Mouse (Mus musculus) inflammation-experienced regulatory T-cells, adult 6 months (primary cell): ENCODE data around the gene Tex29. TPM values are rescaled to one million over a fixed set of nuclear protein-coding genes. Genes with fewer than 3 reads are reported as not detected.
"Not testable (repeated sequence)": the region's sequence is repeated elsewhere in the genome, so short reads cannot be mapped to it uniquely, and the experiment has no call there.

Experiments
- ATAC-seq: one replicate; pipeline ENCODE4 v1.8.0; 2017
- polyA plus RNA-seq, 3 experiments: library from polyadenylated mRNA; unstranded; fragments of 100-300 nt; shearing (Covaris generic); gene quantifications; one replicate each; pipeline ENCODE4 v1.2.1; 2017

The Tex29 gene
- polyA plus RNA-seq, 3 experiments from 2014 or later, result not detected

- no peak for ATAC-seq
Measured at GRCm38 (mm10) chr8:11831939-11832338, 8.3 kb upstream of the Tex29 start.

GRCm38 (mm10) chr8:11833157-11833556 lies 7.1 kb upstream of the Tex29 start:
- no peak for ATAC-seq

GRCm38 (mm10) chr8:11834200-11834599 lies 6.1 kb upstream of the Tex29 start:
- no peak for ATAC-seq

- no peak for ATAC-seq
Measured at GRCm38 (mm10) chr8:11834691-11835090, 5.6 kb upstream of the Tex29 start.

- no peak for ATAC-seq
Measured at GRCm38 (mm10) chr8:11841571-11841970, 1.3 kb downstream of the Tex29 start.

- no peak for ATAC-seq
Measured at GRCm38 (mm10) chr8:11842757-11843156, 2.5 kb downstream of the Tex29 start.

GRCm38 (mm10) chr8:11843677-11844315 lies 3.5 kb downstream of the Tex29 start:
- no peak for ATAC-seq

GRCm38 (mm10) chr8:11844316-11844685 lies 4.0 kb downstream of the Tex29 start:
- ATAC-seq, result no peak

- ATAC-seq, result no peak
Measured at GRCm38 (mm10) chr8:11846807-11847206, 6.5 kb downstream of the Tex29 start.

- ATAC-seq, result no peak
Measured at GRCm38 (mm10) chr8:11867832-11868231, 27.6 kb downstream of the Tex29 start.

GRCm38 (mm10) chr8:11874227-11874626 lies 34.0 kb downstream of the Tex29 start:
- ATAC-seq, result not testable (repeated sequence)

GRCm38 (mm10) chr8:11884646-11885045 lies 44.4 kb downstream of the Tex29 start:
- no peak for ATAC-seq

- no peak for ATAC-seq
Measured at GRCm38 (mm10) chr8:11885881-11886699, 45.8 kb downstream of the Tex29 start.

- ATAC-seq, result no peak
Measured at GRCm38 (mm10) chr8:11886824-11887223, 46.5 kb downstream of the Tex29 start.

GRCm38 (mm10) chr8:11889156-11890018 lies 49.1 kb downstream of the Tex29 start:
- no peak for ATAC-seq

- ATAC-seq, result no peak
Measured at GRCm38 (mm10) chr8:11892756-11893155, 52.5 kb downstream of the Tex29 start.

- no peak for ATAC-seq
Measured at GRCm38 (mm10) chr8:11896022-11896662, 55.9 kb downstream of the Tex29 start.

- no peak for ATAC-seq
Measured at GRCm38 (mm10) chr8:11896677-11897076, 56.4 kb downstream of the Tex29 start.

- ATAC-seq, result no peak
Measured at GRCm38 (mm10) chr8:11898814-11899213, 58.5 kb downstream of the Tex29 start.
